Mouse (Mus musculus): ENCODE results near the gene Crot.

- TF ChIP-seq CTCF (IDR thresholded peaks at IDR 0.05) (no peak), EP300 (IDR thresholded peaks at IDR 0.05) (no peak)
These were observed 36.6 kb downstream of the Crot start for GRCm38 (mm10) chr5:8960534-8960933.

Data from lung, postnatal 0 days (tissue).